Mouse (Mus musculus): ENCODE results near the gene 4930447C04Rik. TPM values are rescaled to one million over a fixed set of nuclear protein-coding genes. Genes with fewer than 3 reads are reported as not detected.

Gene 4930447C04Rik
- total and polyA plus RNA-seq, 2 experiments, result not detected

DNA sequence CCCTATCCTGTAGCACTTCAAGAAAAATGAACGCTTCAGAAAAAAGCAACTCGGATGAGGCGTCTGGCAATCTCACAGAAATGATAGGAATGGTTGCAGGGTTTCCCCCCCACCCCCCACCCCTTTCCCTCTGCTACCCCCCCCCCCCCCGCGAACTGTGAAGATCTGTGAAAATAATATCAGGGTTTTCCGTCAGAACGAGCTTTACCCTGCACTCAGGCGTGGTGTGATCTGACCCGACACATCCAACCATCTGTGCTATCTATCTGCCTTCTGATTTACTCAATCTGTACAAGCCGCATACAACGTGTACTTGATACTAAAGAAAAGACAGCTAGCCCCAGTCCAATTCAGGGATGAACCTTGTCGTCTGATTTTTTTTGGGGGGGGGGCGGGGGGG lies 2.4 kb downstream of the 4930447C04Rik start:
- WGBS, result 14% methylated on average over 13 of the region's 13 CpGs
- Histone ChIP-seq H3K4me1 (ENCODE audit: control insufficient read depth, insufficient read depth, low read length) (no peaks in the 10 kb centered on the region), H3K9ac (ENCODE audit: low read depth, low read length) (no peak overlapping the region), H3K36me3 (ENCODE audit: control insufficient read depth, insufficient read depth, low read length) (no peaks in the 10 kb centered on the region), H3K4me3 (ENCODE audit: insufficient read depth, low read depth, low read length) (no peak overlapping the region), H3K27me3 (ENCODE audit: control insufficient read depth, insufficient read depth, low read length) (peaks cover 28% of the 10 kb centered on the region), H3K79me2 (ENCODE audit: control insufficient read depth, insufficient read depth, low read length) (no peaks in the 10 kb centered on the region), H3K27ac (replicated peaks; ENCODE audit: insufficient read depth, low read depth, low read length) (no peak overlapping the region)
- no peak for DNase-seq (ENCODE audit: extremely low read depth, low read depth, low spot score)
- TF ChIP-seq CTCF (IDR thresholded peaks at IDR 0.05; ENCODE audit: low read depth, low read length), result no peak
- TF ChIP-seq POLR2A (IDR thresholded peaks at IDR 0.05; ENCODE audit: extremely low read depth, insufficient read depth, low read length), result no peak

DNA sequence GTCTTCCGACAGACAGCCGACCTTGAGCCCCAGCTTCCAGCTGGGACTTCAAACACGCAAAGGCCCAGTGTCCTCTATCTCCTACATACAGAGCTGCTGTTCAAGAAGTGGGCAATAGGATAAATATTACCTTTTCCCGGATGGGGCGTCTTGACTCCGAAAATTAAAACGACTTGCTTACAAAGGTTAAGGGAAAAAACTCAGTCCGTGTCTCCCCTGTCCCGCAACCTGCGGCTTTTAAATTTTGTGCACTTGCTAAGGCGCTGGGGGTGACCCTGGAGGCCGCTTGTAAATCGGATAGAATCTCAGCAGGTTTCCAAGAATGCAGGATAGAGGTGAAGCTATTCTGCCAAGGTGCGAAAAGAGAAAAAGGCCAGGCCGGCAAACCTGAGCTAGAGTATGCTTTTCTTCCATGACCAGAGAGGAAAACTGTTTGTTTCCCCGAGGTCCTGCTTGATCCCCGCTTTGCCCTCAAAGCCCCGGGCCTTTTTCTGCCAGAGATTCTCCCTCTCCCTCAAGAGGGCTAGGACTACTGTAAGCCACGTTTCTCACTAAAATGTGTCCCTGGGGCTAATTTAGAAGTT lies 2.9 kb downstream of the 4930447C04Rik start:
- WGBS, result 6% methylated on average over 19 of the region's 19 CpGs
- Histone ChIP-seq H3K9ac (ENCODE audit: low read depth, low read length) (no peak overlapping the region), H3K4me1 (ENCODE audit: control insufficient read depth, insufficient read depth, low read length) (no peaks in the 10 kb centered on the region), H3K79me2 (ENCODE audit: control insufficient read depth, insufficient read depth, low read length) (no peaks in the 10 kb centered on the region), H3K27ac (replicated peaks; ENCODE audit: insufficient read depth, low read depth, low read length) (no peak overlapping the region), H3K36me3 (ENCODE audit: control insufficient read depth, insufficient read depth, low read length) (no peaks in the 10 kb centered on the region), H3K4me3 (ENCODE audit: insufficient read depth, low read depth, low read length) (no peak overlapping the region), H3K27me3 (ENCODE audit: control insufficient read depth, insufficient read depth, low read length) (peaks cover 28% of the 10 kb centered on the region)
- DNase-seq (ENCODE audit: extremely low read depth, low read depth, low spot score), result no peak
- TF ChIP-seq POLR2A (IDR thresholded peaks at IDR 0.05; ENCODE audit: extremely low read depth, insufficient read depth, low read length) (no peak), CTCF (IDR thresholded peaks at IDR 0.05; ENCODE audit: low read depth, low read length) (no peak)

DNA sequence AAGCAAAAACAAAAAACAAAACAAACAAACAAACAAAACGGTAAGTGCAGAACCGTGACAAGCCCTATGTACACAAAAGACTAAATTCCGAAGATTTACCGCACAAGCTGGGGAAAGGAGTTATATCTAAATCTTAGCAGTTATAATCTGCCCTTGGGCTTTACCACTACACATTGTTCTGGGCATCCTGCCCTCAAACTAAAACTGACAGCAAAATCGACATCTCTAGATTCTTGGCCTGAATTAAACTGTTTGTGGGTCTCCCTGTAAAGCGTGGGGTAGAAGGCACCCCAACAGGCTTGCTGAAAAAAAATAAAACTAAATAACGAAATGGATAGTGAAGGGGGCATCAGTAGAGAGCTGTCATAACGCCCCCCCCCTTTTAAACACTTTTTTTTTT lies 3.8 kb downstream of the 4930447C04Rik start:
- no peaks in the 10 kb centered on the region for H3K36me3 ChIP-seq (ENCODE audit: control insufficient read depth, insufficient read depth, low read length)
- no peaks in the 10 kb centered on the region for H3K4me1 ChIP-seq (ENCODE audit: control insufficient read depth, insufficient read depth, low read length)
- no peaks in the 10 kb centered on the region for H3K79me2 ChIP-seq (ENCODE audit: control insufficient read depth, insufficient read depth, low read length)
- DNase-seq (ENCODE audit: extremely low read depth, low read depth, low spot score), result no peak
- TF ChIP-seq CTCF (IDR thresholded peaks at IDR 0.05; ENCODE audit: low read depth, low read length) (no peak), POLR2A (IDR thresholded peaks at IDR 0.05; ENCODE audit: extremely low read depth, insufficient read depth, low read length) (no peak)
- WGBS, result 28% methylated on average over 8 of the region's 8 CpGs
- H3K9ac ChIP-seq (ENCODE audit: low read depth, low read length), result no peak overlapping the region
- H3K27me3 ChIP-seq (ENCODE audit: control insufficient read depth, insufficient read depth, low read length), result peaks cover 26% of the 10 kb centered on the region
- H3K4me3 ChIP-seq (ENCODE audit: insufficient read depth, low read depth, low read length), result no peak overlapping the region
- no peak overlapping the region for H3K27ac ChIP-seq (replicated peaks; ENCODE audit: insufficient read depth, low read depth, low read length)

DNA sequence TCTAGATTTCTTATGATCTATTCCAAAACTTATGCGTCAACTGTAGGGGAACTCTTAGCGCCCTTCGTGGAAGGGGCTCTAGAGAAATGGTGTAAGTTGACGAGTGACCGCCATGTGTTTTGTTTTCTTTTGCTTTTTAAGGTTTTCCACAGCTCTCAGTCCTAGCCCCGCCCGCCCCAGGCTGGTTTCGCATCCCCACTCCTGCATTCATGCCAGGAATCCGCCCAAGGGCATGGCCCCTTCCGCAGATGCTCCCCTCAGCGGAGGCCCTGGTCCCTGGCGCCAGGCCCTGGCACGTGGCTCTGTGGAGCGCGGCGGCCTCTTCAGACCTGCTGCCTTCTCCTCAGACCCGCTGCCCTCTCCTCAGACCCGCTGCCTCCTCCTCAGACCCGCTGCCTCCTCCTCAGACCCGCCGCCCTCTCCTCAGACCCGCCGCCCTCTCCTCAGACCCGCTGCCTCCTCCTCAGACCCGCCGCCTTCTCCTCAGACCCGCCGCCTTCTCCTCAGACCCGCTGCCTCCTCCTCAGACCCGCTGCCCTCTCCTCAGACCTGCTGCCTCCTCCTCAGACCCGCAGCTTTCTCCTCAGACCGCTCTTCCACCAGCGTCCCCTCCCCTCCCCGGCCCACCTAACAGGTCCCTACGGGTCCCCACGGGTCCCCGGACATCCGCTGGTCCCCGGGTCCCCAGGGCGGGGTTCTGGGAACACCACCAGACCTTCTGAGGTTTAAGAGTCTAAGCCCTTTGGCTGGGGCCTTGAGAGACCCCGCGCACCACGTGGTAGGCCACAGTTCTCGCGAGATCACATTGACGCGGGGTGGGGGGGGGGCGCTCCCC lies 23.2 kb downstream of the 4930447C04Rik start:
- Histone ChIP-seq H3K27ac (replicated peaks; ENCODE audit: insufficient read depth, low read depth, low read length) (no peak overlapping the region), H3K4me3 (ENCODE audit: insufficient read depth, low read depth, low read length) (no peak overlapping the region), H3K79me2 (ENCODE audit: control insufficient read depth, insufficient read depth, low read length) (no peaks in the 10 kb centered on the region), H3K36me3 (ENCODE audit: control insufficient read depth, insufficient read depth, low read length) (no peaks in the 10 kb centered on the region), H3K4me1 (ENCODE audit: control insufficient read depth, insufficient read depth, low read length) (no peaks in the 10 kb centered on the region), H3K9ac (ENCODE audit: low read depth, low read length) (no peak overlapping the region), H3K27me3 (ENCODE audit: control insufficient read depth, insufficient read depth, low read length) (peaks cover 14% of the 10 kb centered on the region)
- DNase-seq (ENCODE audit: extremely low read depth, low read depth, low spot score), result no peak
- no peak for TF ChIP-seq POLR2A (IDR thresholded peaks at IDR 0.05; ENCODE audit: extremely low read depth, insufficient read depth, low read length)
- TF ChIP-seq CTCF (IDR thresholded peaks at IDR 0.05; ENCODE audit: low read depth, low read length), result no peak
- 19% methylated on average over 44 of the region's 48 CpGs for WGBS

DNA sequence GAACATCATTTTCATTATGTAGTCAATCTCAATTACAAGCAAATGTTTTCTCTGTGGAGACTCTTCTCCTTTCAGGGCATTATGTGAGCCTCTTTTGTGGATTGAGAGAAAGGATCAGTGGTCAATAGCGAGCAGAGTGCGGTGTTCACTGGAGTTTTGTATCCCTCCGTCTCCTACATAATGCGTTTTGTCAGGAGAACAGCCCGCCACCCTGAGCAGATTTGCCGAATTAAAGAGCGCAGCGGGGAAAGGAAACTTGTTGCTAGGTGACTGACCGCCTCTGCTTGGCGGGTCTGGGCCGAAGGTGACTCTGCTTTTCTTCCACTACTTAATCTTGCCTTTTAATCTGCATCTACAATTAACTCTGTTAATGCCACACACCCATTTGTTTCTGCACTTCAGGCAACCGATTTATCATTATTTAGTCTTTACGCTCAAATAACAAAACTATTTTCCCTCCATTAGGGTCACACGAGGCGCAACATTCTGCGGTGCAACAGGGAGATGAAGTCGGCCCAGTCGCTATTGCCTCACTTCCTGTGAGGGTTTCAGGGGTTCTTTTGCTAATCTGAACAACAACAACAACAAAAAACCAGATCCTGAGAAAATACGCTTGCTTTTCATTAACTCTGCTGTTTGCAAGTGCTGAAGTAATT lies 86.1 kb downstream of the 4930447C04Rik start:
- H3K79me2 ChIP-seq (ENCODE audit: control insufficient read depth, insufficient read depth, low read length), result no peaks in the 10 kb centered on the region
- DNase-seq (ENCODE audit: extremely low read depth, low read depth, low spot score), result no peak
- no peaks in the 10 kb centered on the region for H3K4me1 ChIP-seq (ENCODE audit: control insufficient read depth, insufficient read depth, low read length)
- no peaks in the 10 kb centered on the region for H3K36me3 ChIP-seq (ENCODE audit: control insufficient read depth, insufficient read depth, low read length)
- no peak overlapping the region for H3K9ac ChIP-seq (ENCODE audit: low read depth, low read length)
- peaks cover 6% of the 10 kb centered on the region; the same call in 1 of the 2 replicates for H3K27me3 ChIP-seq (ENCODE audit: control insufficient read depth, insufficient read depth, low read length)
- no peak for TF ChIP-seq POLR2A (IDR thresholded peaks at IDR 0.05; ENCODE audit: extremely low read depth, insufficient read depth, low read length)
- TF ChIP-seq CTCF (IDR thresholded peaks at IDR 0.05; ENCODE audit: low read depth, low read length), result no peak
- no peak overlapping the region for H3K4me3 ChIP-seq (ENCODE audit: insufficient read depth, low read depth, low read length)
- WGBS, result 8% methylated on average over 19 of the region's 19 CpGs
- no peak overlapping the region for H3K27ac ChIP-seq (replicated peaks; ENCODE audit: insufficient read depth, low read depth, low read length)

All from liver, adult 2 months (tissue).